Mouse (Mus musculus): ENCODE results near the gene Ccl24. TPM values are rescaled to one million over a fixed set of nuclear protein-coding genes. Genes with fewer than 3 reads are reported as not detected.
"Not testable (repeated sequence)": the region's sequence is repeated elsewhere in the genome, so short reads cannot be mapped to it uniquely, and the experiment has no call there.

Gene Ccl24
- 0.74 and 2.1 TPM in 2 replicates for polyA plus RNA-seq (2016; fragmentation: Nextera tagmentation; extraction: Ambion mirVana)

GRCm38 (mm10) chr5:135573006-135573405, at the start of gene Ccl24:
Ccl24 (minus strand) TSS chr5:135573049.
- no peaks in the 10 kb centered on the region for H3K27me3 ChIP-seq
- ATAC-seq (ENCODE audit: low FRiP score) = no peak
- H3K36me3 ChIP-seq (replicated peaks) = no peaks in the 10 kb centered on the region
- no peak within 1 kb of the TSS for H3K4me3 ChIP-seq (replicated peaks)
- no peak within 1 kb of the TSS for H3K4me2 ChIP-seq
- WGBS = 95% methylated on average over 6 of the region's 6 CpGs
- no peak within 1 kb of the TSS for H3K27ac ChIP-seq
- H3K4me1 ChIP-seq = no peaks in the 10 kb centered on the region
- no peaks in the 10 kb centered on the region for H3K9me3 ChIP-seq
- no peak within 1 kb of the TSS for H3K9ac ChIP-seq

GRCm38 (mm10) chr5:135621725-135622124, 48.9 kb upstream of the Ccl24 start:
- peaks cover 6% of the 10 kb centered on the region; the same call in 1 of the 2 replicates for H3K27me3 ChIP-seq
- no peaks in the 10 kb centered on the region for H3K9me3 ChIP-seq
- no peak overlapping the region for H3K4me2 ChIP-seq
- no peak for ATAC-seq (ENCODE audit: low FRiP score)
- no peak overlapping the region for H3K27ac ChIP-seq
- H3K9ac ChIP-seq = no peak overlapping the region
- 89% methylated on average over 10 of the region's 10 CpGs for WGBS
- no peaks in the 10 kb centered on the region for H3K4me1 ChIP-seq
- H3K36me3 ChIP-seq (replicated peaks) = no peaks in the 10 kb centered on the region
- no peak overlapping the region for H3K4me3 ChIP-seq (replicated peaks)

GRCm38 (mm10) chr5:135620526-135620925, 47.7 kb upstream of the Ccl24 start:
- H3K9ac ChIP-seq = no peak overlapping the region
- no peaks in the 10 kb centered on the region for H3K9me3 ChIP-seq
- no peaks in the 10 kb centered on the region for H3K36me3 ChIP-seq (replicated peaks)
- peaks cover 6% of the 10 kb centered on the region; the same call in 1 of the 2 replicates for H3K27me3 ChIP-seq
- no peak for ATAC-seq (ENCODE audit: low FRiP score)
- no peak overlapping the region for H3K4me3 ChIP-seq (replicated peaks)
- 90% methylated on average over 9 of the region's 9 CpGs for WGBS
- no peaks in the 10 kb centered on the region for H3K4me1 ChIP-seq
- no peak overlapping the region for H3K27ac ChIP-seq
- H3K4me2 ChIP-seq = no peak overlapping the region

GRCm38 (mm10) chr5:135619741-135620140, 46.9 kb upstream of the Ccl24 start:
- H3K27ac ChIP-seq = not testable (repeated sequence)
- 84% methylated on average over 10 of the region's 10 CpGs for WGBS

GRCm38 (mm10) chr5:135609794-135610193, 36.9 kb upstream of the Ccl24 start:
- H3K4me1 ChIP-seq = no peaks in the 10 kb centered on the region

More at GRCm38 (mm10) chr5:135619741-135620140, 46.9 kb upstream of the Ccl24 start:
- H3K4me1 ChIP-seq; H3K4me2 ChIP-seq; H3K9ac ChIP-seq; H3K36me3 ChIP-seq (replicated peaks); ATAC-seq (ENCODE audit: low FRiP score); H3K27me3 ChIP-seq; H3K4me3 ChIP-seq (replicated peaks); H3K9me3 ChIP-seq: not testable (repeated sequence)

GRCm38 (mm10) chr5:135607581-135607980, 34.7 kb upstream of the Ccl24 start:
- Histone ChIP-seq H3K36me3 (replicated peaks) (no peaks in the 10 kb centered on the region), H3K9me3 (peaks cover 13% of the 10 kb centered on the region), H3K27ac (no peak overlapping the region), H3K4me1 (no peaks in the 10 kb centered on the region), H3K4me2 (no peak overlapping the region), H3K9ac (no peak overlapping the region), H3K4me3 (replicated peaks) (no peak overlapping the region), H3K27me3 (no peaks in the 10 kb centered on the region)
- WGBS = 45% methylated on average over 1 of the region's 1 CpGs
- ATAC-seq (ENCODE audit: low FRiP score) = no peak

More at GRCm38 (mm10) chr5:135609794-135610193, 36.9 kb upstream of the Ccl24 start:
- H3K9ac ChIP-seq = no peak overlapping the region
- ATAC-seq (ENCODE audit: low FRiP score) = no peak
- WGBS = 78% methylated on average over 4 of the region's 4 CpGs
- H3K27ac ChIP-seq = no peak overlapping the region
- no peaks in the 10 kb centered on the region for H3K36me3 ChIP-seq (replicated peaks)
- H3K4me3 ChIP-seq (replicated peaks) = no peak overlapping the region
- H3K27me3 ChIP-seq = no peaks in the 10 kb centered on the region
- H3K4me2 ChIP-seq = no peak overlapping the region
- peaks cover 7% of the 10 kb centered on the region; the same call in 1 of the 2 replicates for H3K9me3 ChIP-seq

- H3K4me1 ChIP-seq; H3K4me3 ChIP-seq (replicated peaks); H3K4me2 ChIP-seq; H3K36me3 ChIP-seq (replicated peaks); ATAC-seq (ENCODE audit: low FRiP score); H3K9ac ChIP-seq; H3K27me3 ChIP-seq; H3K27ac ChIP-seq: not testable (repeated sequence)
- H3K9me3 ChIP-seq = peaks cover 12% of the 10 kb centered on the region
- no CpG with 5 or more reads among the region's 1 CpGs for WGBS
Observed at GRCm38 (mm10) chr5:135606717-135607116, 33.9 kb upstream of the Ccl24 start.

- not testable (repeated sequence) for ATAC-seq (ENCODE audit: low FRiP score); H3K27ac ChIP-seq; H3K4me3 ChIP-seq (replicated peaks); H3K9ac ChIP-seq; H3K36me3 ChIP-seq (replicated peaks); H3K4me2 ChIP-seq; H3K27me3 ChIP-seq; H3K4me1 ChIP-seq
- no CpG with 5 or more reads among the region's 1 CpGs for WGBS
- peaks cover 12% of the 10 kb centered on the region for H3K9me3 ChIP-seq
Observed at GRCm38 (mm10) chr5:135604643-135605042, 31.8 kb upstream of the Ccl24 start.

GRCm38 (mm10) chr5:135589996-135590784, 17.3 kb upstream of the Ccl24 start:
- no peaks in the 10 kb centered on the region for H3K27me3 ChIP-seq
- H3K4me2 ChIP-seq = no peak overlapping the region
- no peak for ATAC-seq (ENCODE audit: low FRiP score)
- H3K27ac ChIP-seq = no peak overlapping the region
- H3K4me1 ChIP-seq = no peaks in the 10 kb centered on the region
- peaks cover 4% of the 10 kb centered on the region; the same call in 1 of the 2 replicates for H3K9me3 ChIP-seq
- H3K36me3 ChIP-seq (replicated peaks) = no peaks in the 10 kb centered on the region
- H3K9ac ChIP-seq = no peak overlapping the region
- 82% methylated on average over 12 of the region's 12 CpGs for whole genome bisulfite sequencing
- H3K4me3 ChIP-seq (replicated peaks) = no peak overlapping the region

GRCm38 (mm10) chr5:135587764-135588163, 14.9 kb upstream of the Ccl24 start:
- Histone ChIP-seq H3K27ac (no peak overlapping the region), H3K36me3 (replicated peaks) (no peaks in the 10 kb centered on the region), H3K4me2 (no peak overlapping the region), H3K9ac (no peak overlapping the region), H3K27me3 (no peaks in the 10 kb centered on the region), H3K4me3 (replicated peaks) (no peak overlapping the region), H3K4me1 (no peaks in the 10 kb centered on the region), H3K9me3 (peaks cover 4% of the 10 kb centered on the region; the same call in 1 of the 2 replicates)
- ATAC-seq (ENCODE audit: low FRiP score) = no peak
- WGBS = 87% methylated on average over 4 of the region's 4 CpGs

- H3K9me3 ChIP-seq = 0 out of 2 replicates have a peak, but pooled peaks cover 4% of the 10 kb centered on the region
- no peaks in the 10 kb centered on the region for H3K27me3 ChIP-seq
- no peaks in the 10 kb centered on the region for H3K36me3 ChIP-seq (replicated peaks)
- no peaks in the 10 kb centered on the region for H3K4me1 ChIP-seq
- ATAC-seq (ENCODE audit: low FRiP score) = no peak
- H3K4me2 ChIP-seq = no peak overlapping the region
- H3K9ac ChIP-seq = no peak overlapping the region
- 89% methylated on average over 8 of the region's 8 CpGs for WGBS
- H3K4me3 ChIP-seq (replicated peaks) = no peak overlapping the region
- H3K27ac ChIP-seq = no peak overlapping the region
Observed at GRCm38 (mm10) chr5:135585691-135586090, 12.8 kb upstream of the Ccl24 start.

- H3K9ac ChIP-seq = no peak overlapping the region
- H3K4me3 ChIP-seq (replicated peaks) = no peak overlapping the region
- no peaks in the 10 kb centered on the region for H3K9me3 ChIP-seq
- H3K4me2 ChIP-seq = no peak overlapping the region
- H3K27ac ChIP-seq = no peak overlapping the region
- 87% methylated on average over 4 of the region's 4 CpGs for WGBS
- H3K27me3 ChIP-seq = no peaks in the 10 kb centered on the region
- H3K4me1 ChIP-seq = no peaks in the 10 kb centered on the region
- no peaks in the 10 kb centered on the region for H3K36me3 ChIP-seq (replicated peaks)
- no peak for ATAC-seq (ENCODE audit: low FRiP score)
Observed at GRCm38 (mm10) chr5:135582330-135582729, 9.5 kb upstream of the Ccl24 start.

- whole genome bisulfite sequencing = 91% methylated on average over 10 of the region's 10 CpGs
- no peak overlapping the region for H3K27ac ChIP-seq
- H3K27me3 ChIP-seq = no peaks in the 10 kb centered on the region
- H3K9ac ChIP-seq = no peak overlapping the region
- H3K4me3 ChIP-seq (replicated peaks) = no peak overlapping the region
- H3K4me2 ChIP-seq = no peak overlapping the region
- H3K4me1 ChIP-seq = no peaks in the 10 kb centered on the region
- no peak for ATAC-seq (ENCODE audit: low FRiP score)
- no peaks in the 10 kb centered on the region for H3K9me3 ChIP-seq
- H3K36me3 ChIP-seq (replicated peaks) = no peaks in the 10 kb centered on the region
Observed at GRCm38 (mm10) chr5:135579331-135579751, 6.5 kb upstream of the Ccl24 start.

All from forebrain, embryonic 12.5 days (tissue).